Mouse (Mus musculus): ENCODE data around the gene Plce1. TPM values are rescaled to one million over a fixed set of nuclear protein-coding genes. Genes with fewer than 3 reads are reported as not detected.

The Plce1 gene
- polyA plus RNA-seq, 1 experiment from 2014 or later: 6.1 TPM

GRCm38 (mm10) chr19:38458996-38459395 lies 21.9 kb upstream of the Plce1 start:
- Histone ChIP-seq H3K4me2 (no peak overlapping the region), H3K9me3 (replicated peaks; ENCODE audit: control insufficient read depth, low read length) (no peaks in the 10 kb centered on the region; the same call in 1 of the 2 replicates), H3K36me3 (ENCODE audit: control insufficient read depth, insufficient read depth, low read length) (no peaks in the 10 kb centered on the region), H3K4me3 (ENCODE audit: low read depth, low read length) (no peak overlapping the region), H3K4me1 (ENCODE audit: control insufficient read depth, insufficient read depth, low read length) (no peaks in the 10 kb centered on the region), H3K27me3 (ENCODE audit: control insufficient read depth, insufficient read depth, low read length) (no peaks in the 10 kb centered on the region), H3K9ac (ENCODE audit: low read depth, low read length) (no peak overlapping the region), H3K27ac (ENCODE audit: low read depth, low read length) (no peak overlapping the region)
- ATAC-seq (replicated peaks; ENCODE audit: insufficient number of reproducible peaks, low FRiP score, low TSS enrichment): no peak
- 93% methylated on average over 9 of the region's 9 CpGs for WGBS (ENCODE audit: insufficient replicate concordance)

- Histone ChIP-seq H3K4me1 (ENCODE audit: control insufficient read depth, insufficient read depth, low read length) (no peaks in the 10 kb centered on the region), H3K4me2 (no peak overlapping the region), H3K9me3 (replicated peaks; ENCODE audit: control insufficient read depth, low read length) (no peaks in the 10 kb centered on the region; the same call in 1 of the 2 replicates), H3K27me3 (ENCODE audit: control insufficient read depth, insufficient read depth, low read length) (no peaks in the 10 kb centered on the region), H3K36me3 (ENCODE audit: control insufficient read depth, insufficient read depth, low read length) (no peaks in the 10 kb centered on the region), H3K9ac (ENCODE audit: low read depth, low read length) (no peak overlapping the region), H3K4me3 (ENCODE audit: low read depth, low read length) (no peak overlapping the region), H3K27ac (ENCODE audit: low read depth, low read length) (no peak overlapping the region)
- ATAC-seq (replicated peaks; ENCODE audit: insufficient number of reproducible peaks, low FRiP score, low TSS enrichment): no peak
- 71% methylated on average over 4 of the region's 4 CpGs for WGBS (ENCODE audit: insufficient replicate concordance)
Measured at GRCm38 (mm10) chr19:38460696-38461095, 20.2 kb upstream of the Plce1 start.

GRCm38 (mm10) chr19:38470257-38470893 lies 10.5 kb upstream of the Plce1 start:
- no peaks in the 10 kb centered on the region for H3K36me3 ChIP-seq (ENCODE audit: control insufficient read depth, insufficient read depth, low read length)
- H3K27me3 ChIP-seq (ENCODE audit: control insufficient read depth, insufficient read depth, low read length): no peaks in the 10 kb centered on the region
- H3K4me3 ChIP-seq (ENCODE audit: low read depth, low read length): no peak overlapping the region
- 79% methylated on average over 10 of the region's 10 CpGs for WGBS (ENCODE audit: insufficient replicate concordance)
- H3K9ac ChIP-seq (ENCODE audit: low read depth, low read length): no peak overlapping the region
- no peaks in the 10 kb centered on the region for H3K4me1 ChIP-seq (ENCODE audit: control insufficient read depth, insufficient read depth, low read length)
- H3K9me3 ChIP-seq (replicated peaks; ENCODE audit: control insufficient read depth, low read length): no peaks in the 10 kb centered on the region
- no peak overlapping the region for H3K4me2 ChIP-seq
- H3K27ac ChIP-seq (ENCODE audit: low read depth, low read length): no peak overlapping the region
- ATAC-seq (replicated peaks; ENCODE audit: insufficient number of reproducible peaks, low FRiP score, low TSS enrichment): no peak

GRCm38 (mm10) chr19:38475394-38475793 lies 5.5 kb upstream of the Plce1 start:
- 67% methylated on average over 7 of the region's 7 CpGs for WGBS (ENCODE audit: insufficient replicate concordance)
- no peaks in the 10 kb centered on the region for H3K9me3 ChIP-seq (replicated peaks; ENCODE audit: control insufficient read depth, low read length)
- H3K27ac ChIP-seq (ENCODE audit: low read depth, low read length): no peak overlapping the region
- no peak for ATAC-seq (replicated peaks; ENCODE audit: insufficient number of reproducible peaks, low FRiP score, low TSS enrichment)
- no peak overlapping the region for H3K4me2 ChIP-seq
- peaks cover 13% of the 10 kb centered on the region for H3K4me1 ChIP-seq (ENCODE audit: control insufficient read depth, insufficient read depth, low read length)
- peaks cover 6% of the 10 kb centered on the region; the same call in 1 of the 2 replicates for H3K27me3 ChIP-seq (ENCODE audit: control insufficient read depth, insufficient read depth, low read length)
- H3K9ac ChIP-seq (ENCODE audit: low read depth, low read length): no peak overlapping the region
- no peaks in the 10 kb centered on the region for H3K36me3 ChIP-seq (ENCODE audit: control insufficient read depth, insufficient read depth, low read length)
- no peak overlapping the region for H3K4me3 ChIP-seq (ENCODE audit: low read depth, low read length)

GRCm38 (mm10) chr19:38478286-38478685 lies 2.6 kb upstream of the Plce1 start:
- Histone ChIP-seq H3K27ac (ENCODE audit: low read depth, low read length) (0 out of 2 replicates have a peak overlapping the region, but pooled peaks have one; percentile 6), H3K9me3 (replicated peaks; ENCODE audit: control insufficient read depth, low read length) (no peaks in the 10 kb centered on the region), H3K36me3 (ENCODE audit: control insufficient read depth, insufficient read depth, low read length) (no peaks in the 10 kb centered on the region), H3K27me3 (ENCODE audit: control insufficient read depth, insufficient read depth, low read length) (peaks cover 10% of the 10 kb centered on the region; the same call in 1 of the 2 replicates), H3K4me3 (ENCODE audit: low read depth, low read length) (no peak overlapping the region), H3K9ac (ENCODE audit: low read depth, low read length) (no peak overlapping the region), H3K4me2 (peak overlapping the region; percentile 55), H3K4me1 (ENCODE audit: control insufficient read depth, insufficient read depth, low read length) (peaks cover 21% of the 10 kb centered on the region)
- 54% methylated on average over 5 of the region's 5 CpGs for WGBS (ENCODE audit: insufficient replicate concordance)
- ATAC-seq (replicated peaks; ENCODE audit: insufficient number of reproducible peaks, low FRiP score, low TSS enrichment): no peak

GRCm38 (mm10) chr19:38478948-38479347 lies 2.0 kb upstream of the Plce1 start:
- peak overlapping the region; percentile 22; the same call in 1 of the 2 replicates for H3K4me3 ChIP-seq (ENCODE audit: low read depth, low read length)
- peaks cover 13% of the 10 kb centered on the region; the same call in 1 of the 2 replicates for H3K27me3 ChIP-seq (ENCODE audit: control insufficient read depth, insufficient read depth, low read length)
- no peaks in the 10 kb centered on the region for H3K9me3 ChIP-seq (replicated peaks; ENCODE audit: control insufficient read depth, low read length)
- ATAC-seq (replicated peaks; ENCODE audit: insufficient number of reproducible peaks, low FRiP score, low TSS enrichment): peak; percentile 73
- no peaks in the 10 kb centered on the region for H3K36me3 ChIP-seq (ENCODE audit: control insufficient read depth, insufficient read depth, low read length)
- peaks cover 21% of the 10 kb centered on the region for H3K4me1 ChIP-seq (ENCODE audit: control insufficient read depth, insufficient read depth, low read length)
- H3K9ac ChIP-seq (ENCODE audit: low read depth, low read length): no peak overlapping the region
- peak overlapping the region; percentile 57 for H3K27ac ChIP-seq (ENCODE audit: low read depth, low read length)
- peak overlapping the region; percentile 55 for H3K4me2 ChIP-seq
- WGBS (ENCODE audit: insufficient replicate concordance): 18% methylated on average over 7 of the region's 7 CpGs

- peaks cover 21% of the 10 kb centered on the region for H3K4me1 ChIP-seq (ENCODE audit: control insufficient read depth, insufficient read depth, low read length)
- peak overlapping the region; percentile 55 for H3K4me2 ChIP-seq
- no peak overlapping the region for H3K9ac ChIP-seq (ENCODE audit: low read depth, low read length)
- peak overlapping the region; percentile 57; the same call in 1 of the 2 replicates for H3K27ac ChIP-seq (ENCODE audit: low read depth, low read length)
- H3K9me3 ChIP-seq (replicated peaks; ENCODE audit: control insufficient read depth, low read length): no peaks in the 10 kb centered on the region
- ATAC-seq (replicated peaks; ENCODE audit: insufficient number of reproducible peaks, low FRiP score, low TSS enrichment): no peak
- 72% methylated on average over 5 of the region's 5 CpGs for WGBS (ENCODE audit: insufficient replicate concordance)
- no peaks in the 10 kb centered on the region for H3K36me3 ChIP-seq (ENCODE audit: control insufficient read depth, insufficient read depth, low read length)
- no peak overlapping the region for H3K4me3 ChIP-seq (ENCODE audit: low read depth, low read length)
- peaks cover 13% of the 10 kb centered on the region; the same call in 1 of the 2 replicates for H3K27me3 ChIP-seq (ENCODE audit: control insufficient read depth, insufficient read depth, low read length)
Measured at GRCm38 (mm10) chr19:38479473-38479872, 1.4 kb upstream of the Plce1 start.

- no peak for ATAC-seq (replicated peaks; ENCODE audit: insufficient number of reproducible peaks, low FRiP score, low TSS enrichment)
- WGBS (ENCODE audit: insufficient replicate concordance): 11% methylated on average over 12 of the region's 12 CpGs
- H3K4me2 ChIP-seq: peak overlapping the region; percentile 70
Measured at GRCm38 (mm10) chr19:38480156-38480720, 671 bp upstream of the Plce1 start.

More at GRCm38 (mm10) chr19:38480156-38480720, 671 bp upstream of the Plce1 start:
- Histone ChIP-seq H3K9me3 (replicated peaks; ENCODE audit: control insufficient read depth, low read length) (no peaks in the 10 kb centered on the region), H3K27ac (ENCODE audit: low read depth, low read length) (no peak overlapping the region), H3K27me3 (ENCODE audit: control insufficient read depth, insufficient read depth, low read length) (peaks cover 13% of the 10 kb centered on the region; the same call in 1 of the 2 replicates), H3K4me1 (ENCODE audit: control insufficient read depth, insufficient read depth, low read length) (peaks cover 21% of the 10 kb centered on the region), H3K4me3 (ENCODE audit: low read depth, low read length) (peak overlapping the region; percentile 59), H3K9ac (ENCODE audit: low read depth, low read length) (no peak overlapping the region), H3K36me3 (ENCODE audit: control insufficient read depth, insufficient read depth, low read length) (no peaks in the 10 kb centered on the region)
